Mouse (Mus musculus) kidney, postnatal 0 days (tissue): Measurements from ENCODE around the gene Arhgap24. TPM values are rescaled to one million over a fixed set of nuclear protein-coding genes. Genes with fewer than 3 reads are reported as not detected.

Experiments used
- ATAC-seq: fragments of 200-750 bp; cut with Nextera tagmentation; replicated peaks from 2 replicates; pipeline ENCODE4 v1.8.0; 2017; ENCODE audit warnings: low read depth, moderate number of reproducible peaks, moderate TSS enrichment, moderate library complexity; ENCODE audit not compliant: low FRiP score
- DNase-seq: peaks from one replicate; pipeline ENCODE4 v3.0.0-alpha.2; 2016; ENCODE audit warnings: low spot score
- H3K27ac ChIP-seq: fragments of 300-500 bp; sonication (generic); 2 replicates; pipeline ENCODE4 v1.5.1; 2014; ENCODE audit warnings: mild to moderate bottlenecking
- H3K27me3 ChIP-seq: fragments of 300-500 bp; sonication (generic); 2 replicates; pipeline ENCODE4 v1.6.1; 2014; ENCODE audit warnings: low read length, mixed read lengths; ENCODE audit not compliant: insufficient read depth
- H3K36me3 ChIP-seq: fragments of 300-500 bp; sonication (generic); 2 replicates; pipeline ENCODE4 v1.6.1; 2014; ENCODE audit warnings: low read length, mixed read lengths; ENCODE audit not compliant: insufficient read depth
- H3K4me1 ChIP-seq: fragments of 300-500 bp; sonication (generic); replicated peaks from 2 replicates; pipeline ENCODE4 v1.6.1; 2014; ENCODE audit warnings: antibody characterized with exemption, low read length, mixed read lengths; ENCODE audit not compliant: insufficient read depth
- H3K4me2 ChIP-seq: fragments of 300-500 bp; sonication (generic); 2 replicates; pipeline ENCODE4 v1.6.1; 2014; ENCODE audit warnings: mild to moderate bottlenecking, low read length, moderate library complexity, mixed read lengths
- H3K4me3 ChIP-seq: fragments of 300-500 bp; sonication (generic); replicated peaks from 2 replicates; pipeline ENCODE4 v1.5.1; 2014; ENCODE audit warnings: low read depth, low read length
- H3K9ac ChIP-seq: fragments of 300-500 bp; sonication (generic); 2 replicates; pipeline ENCODE4 v1.6.1; 2014; ENCODE audit warnings: low read depth, low read length
- H3K9me3 ChIP-seq: fragments of 300-500 bp; sonication (generic); replicated peaks from 2 replicates; pipeline ENCODE4 v1.6.1; 2016; ENCODE audit warnings: low read length, inconsistent platforms, mixed read lengths
- CTCF ChIP-seq: IDR thresholded peaks from 2 replicates; pipeline ENCODE4 v1.5.1; 2016; ENCODE audit warnings: antibody characterized with exemption, low read depth, mild to moderate bottlenecking, moderate library complexity
- WGBS: fragments of 180-500 bp; shearing (Covaris S2); extraction: QIAGEN DNeasy Blood & Tissue Kit; methylation state at CpG from one replicate; pipeline ENCODE4 v1.1.7; 2014; 5-methylcytosine and 5-hydroxymethylcytosine counted together
- polyA plus RNA-seq: library from polyadenylated mRNA; unstranded; fragments of >200 nt; fragmentation: Nextera tagmentation; extraction: Ambion mirVana; gene quantifications from 2 replicates; pipeline ENCODE4 v1.2.1, GENCODE M21; 2015

Arhgap24 gene
- polyA plus RNA-seq, 1 experiment from 2014 or later = 99.9 TPM

- ATAC-seq (no peak), DNase-seq (no peak)
- H3K4me3 ChIP-seq = no peak overlapping the region
- H3K4me1 ChIP-seq = no peaks in the 10 kb centered on the region
- H3K36me3 ChIP-seq = no peaks in the 10 kb centered on the region
- 76% methylated on average over 4 of the region's 4 CpGs for WGBS
- no peaks in the 10 kb centered on the region for H3K27me3 ChIP-seq
- no peak overlapping the region for H3K27ac ChIP-seq
- no peak for TF ChIP-seq CTCF
- H3K9ac ChIP-seq = no peak overlapping the region
- H3K4me2 ChIP-seq = no peak overlapping the region
- H3K9me3 ChIP-seq = no peaks in the 10 kb centered on the region
Measured at GRCm38 (mm10) chr5:102670206-102670605, 189.0 kb downstream of the Arhgap24 start.

DNA sequence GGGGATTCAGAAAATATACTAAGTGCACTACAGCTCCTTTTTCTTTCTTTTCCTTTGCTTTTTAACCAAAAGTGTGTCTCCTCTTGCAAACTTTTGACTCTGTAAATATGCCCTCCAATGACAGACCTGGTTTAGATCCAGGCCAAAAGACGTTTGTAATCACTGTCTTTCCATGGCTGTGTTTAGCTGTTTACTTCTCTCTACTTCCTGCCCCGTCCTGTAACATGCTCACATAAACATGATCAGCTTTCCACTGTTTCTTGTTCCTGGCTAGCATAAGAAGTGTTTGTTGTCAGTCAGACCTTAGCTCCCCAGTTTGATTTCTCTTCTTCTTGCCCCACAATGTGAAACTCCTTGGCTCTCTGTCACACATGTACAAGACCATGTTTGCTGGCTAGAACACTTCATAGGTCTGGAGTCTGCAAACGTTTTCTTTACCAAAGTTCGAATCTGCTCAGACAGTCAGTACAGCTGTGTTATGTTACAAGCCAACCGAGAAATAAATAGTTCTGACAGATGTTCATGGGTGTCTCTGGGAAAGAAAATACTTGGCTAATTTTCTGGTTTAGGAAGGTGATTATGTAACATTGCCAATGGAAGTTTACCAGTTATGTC lies 189.6 kb downstream of the Arhgap24 start:
- DNase-seq (no peak), ATAC-seq (no peak)
- Histone ChIP-seq H3K4me1 (no peaks in the 10 kb centered on the region), H3K4me2 (no peak overlapping the region), H3K36me3 (no peaks in the 10 kb centered on the region), H3K9me3 (no peaks in the 10 kb centered on the region), H3K9ac (no peak overlapping the region), H3K4me3 (no peak overlapping the region), H3K27me3 (no peaks in the 10 kb centered on the region), H3K27ac (no peak overlapping the region)
- WGBS = 29% methylated on average over 5 of the region's 5 CpGs
- no peak for TF ChIP-seq CTCF

- DNase-seq (no peak), ATAC-seq (no peak)
- H3K4me2 ChIP-seq = no peak overlapping the region
- no peaks in the 10 kb centered on the region for H3K36me3 ChIP-seq
- H3K9ac ChIP-seq = no peak overlapping the region
- no peak overlapping the region for H3K27ac ChIP-seq
- 61% methylated on average over 2 of the region's 2 CpGs for WGBS
- no peak overlapping the region for H3K4me3 ChIP-seq
- H3K27me3 ChIP-seq = no peaks in the 10 kb centered on the region
- no peaks in the 10 kb centered on the region for H3K9me3 ChIP-seq
- TF ChIP-seq CTCF = no peak
- H3K4me1 ChIP-seq = no peaks in the 10 kb centered on the region
Measured at GRCm38 (mm10) chr5:102675326-102675725, 194.1 kb downstream of the Arhgap24 start.

GRCm38 (mm10) chr5:102677176-102677575 lies 196.0 kb downstream of the Arhgap24 start:
- Histone ChIP-seq H3K4me1 (no peaks in the 10 kb centered on the region), H3K27me3 (no peaks in the 10 kb centered on the region), H3K4me3 (no peak overlapping the region), H3K27ac (no peak overlapping the region), H3K9ac (no peak overlapping the region), H3K4me2 (no peak overlapping the region), H3K36me3 (no peaks in the 10 kb centered on the region), H3K9me3 (no peaks in the 10 kb centered on the region)
- no peak for TF ChIP-seq CTCF
- 27% methylated on average over 2 of the region's 2 CpGs for WGBS
- no peak for ATAC-seq
- DNase-seq = no peak

- no peaks in the 10 kb centered on the region for H3K27me3 ChIP-seq
- DNase-seq = no peak
- no peak for ATAC-seq
- H3K9me3 ChIP-seq = no peaks in the 10 kb centered on the region
- H3K9ac ChIP-seq = no peak overlapping the region
- H3K36me3 ChIP-seq = no peaks in the 10 kb centered on the region
- H3K4me3 ChIP-seq = no peak overlapping the region
- no peak overlapping the region for H3K4me2 ChIP-seq
- 75% methylated on average over 5 of the region's 5 CpGs for WGBS
- H3K4me1 ChIP-seq = no peaks in the 10 kb centered on the region
- no peak for TF ChIP-seq CTCF
- no peak overlapping the region for H3K27ac ChIP-seq
Measured at GRCm38 (mm10) chr5:102687673-102688072, 206.5 kb downstream of the Arhgap24 start.

DNA sequence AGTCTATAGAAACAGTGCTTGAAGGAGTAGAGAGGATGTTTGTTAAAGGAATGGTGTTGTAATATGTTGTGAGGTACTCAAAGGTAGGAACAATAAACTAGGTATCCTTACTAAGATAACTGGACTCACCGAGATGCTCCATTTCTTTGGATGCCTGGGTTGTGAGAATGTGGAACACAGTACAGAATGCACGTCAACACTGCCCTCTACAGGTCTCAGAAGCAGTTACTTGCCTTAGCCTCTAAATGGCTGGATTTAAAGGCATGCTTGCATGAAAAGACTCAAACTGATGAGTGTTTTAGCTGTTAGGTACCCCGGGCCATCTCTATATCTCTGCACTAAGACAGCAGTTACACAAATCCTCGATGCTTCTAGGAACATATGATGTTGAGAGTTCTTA lies 211.3 kb downstream of the Arhgap24 start:
- 10% methylated on average over 4 of the region's 4 CpGs for WGBS
- DNase-seq = peak; percentile 91
- H3K27ac ChIP-seq = no peak overlapping the region
- no peaks in the 10 kb centered on the region for H3K27me3 ChIP-seq
- H3K4me1 ChIP-seq = no peaks in the 10 kb centered on the region
- H3K4me2 ChIP-seq = no peak overlapping the region
- no peaks in the 10 kb centered on the region for H3K9me3 ChIP-seq
- peak; percentile 98 for TF ChIP-seq CTCF
- no peak overlapping the region for H3K9ac ChIP-seq
- H3K4me3 ChIP-seq = no peak overlapping the region
- ATAC-seq = no peak; the same call in 1 of the 2 replicates
- H3K36me3 ChIP-seq = no peaks in the 10 kb centered on the region

DNA sequence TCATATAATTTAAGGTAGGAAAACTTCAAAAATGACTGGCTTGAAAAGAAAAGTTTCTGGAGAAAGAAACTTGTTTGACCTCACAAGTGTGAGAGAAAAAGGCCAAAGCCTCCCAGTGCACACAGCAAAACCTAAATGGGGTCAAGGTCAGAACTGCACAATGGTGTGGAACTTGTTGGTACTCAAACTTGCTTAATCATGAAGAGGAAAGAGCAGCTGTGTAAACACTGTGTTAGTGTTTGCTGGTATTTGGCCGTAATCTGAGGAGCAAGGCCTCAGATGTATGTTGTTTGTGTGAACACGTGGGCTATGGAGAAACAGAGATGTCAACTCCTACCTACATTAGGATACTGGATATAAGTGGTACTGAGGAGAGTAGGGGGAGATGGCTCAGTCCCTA lies 212.0 kb downstream of the Arhgap24 start:
- DNase-seq (peak; percentile 23), ATAC-seq (no peak)
- Histone ChIP-seq H3K4me3 (no peak overlapping the region), H3K27me3 (no peaks in the 10 kb centered on the region), H3K9ac (no peak overlapping the region), H3K4me1 (peaks cover 6% of the 10 kb centered on the region; the same call in 1 of the 2 replicates), H3K9me3 (no peaks in the 10 kb centered on the region), H3K27ac (no peak overlapping the region), H3K36me3 (no peaks in the 10 kb centered on the region), H3K4me2 (no peak overlapping the region)
- WGBS = 32% methylated on average over 2 of the region's 2 CpGs
- no peak for TF ChIP-seq CTCF
